Mouse (Mus musculus) liver, adult 2 months (tissue): Measurements from ENCODE around the gene Urah. TPM values are rescaled to one million over a fixed set of nuclear protein-coding genes. Genes with fewer than 3 reads are reported as not detected.

Experiments used
- DNase-seq: peaks from one replicate; pipeline ENCODE4 v3.0.0-alpha.2; 2011; ENCODE audit warnings: low read depth, low spot score; ENCODE audit errors: extremely low read depth
- H3K27ac ChIP-seq: fragments of 200-500 bp; replicated peaks from 2 replicates; pipeline ENCODE4 v1.5.1; 2012; ENCODE audit warnings: low read depth, mild to moderate bottlenecking, control low read depth, inconsistent platforms, low read length; ENCODE audit not compliant: insufficient read depth
- H3K27me3 ChIP-seq: fragments of 200-500 bp; 2 replicates; pipeline ENCODE4 v1.6.1; 2012; ENCODE audit warnings: mild to moderate bottlenecking, moderate library complexity, low read length, inconsistent platforms; ENCODE audit not compliant: control insufficient read depth, insufficient read depth
- H3K36me3 ChIP-seq: fragments of 200-500 bp; 2 replicates; pipeline ENCODE4 v1.6.1; 2012; ENCODE audit warnings: low read length, inconsistent platforms; ENCODE audit not compliant: control insufficient read depth, insufficient read depth
- H3K4me1 ChIP-seq: fragments of 200-500 bp; 2 replicates; pipeline ENCODE4 v1.6.1; 2011; ENCODE audit warnings: low read length; ENCODE audit not compliant: control insufficient read depth, insufficient read depth
- H3K4me3 ChIP-seq: fragments of 200-500 bp; 2 replicates; pipeline ENCODE4 v1.5.1; 2011; ENCODE audit warnings: low read depth, mild to moderate bottlenecking, control low read depth, low read length, moderate library complexity; ENCODE audit not compliant: insufficient read depth
- H3K79me2 ChIP-seq: fragments of 200-500 bp; 2 replicates; pipeline ENCODE4 v1.6.1; 2012; ENCODE audit warnings: inconsistent platforms, mild to moderate bottlenecking, low read length, moderate library complexity; ENCODE audit not compliant: control insufficient read depth, insufficient read depth
- H3K9ac ChIP-seq: fragments of 200-500 bp; 2 replicates; pipeline ENCODE4 v1.6.1; 2012; ENCODE audit warnings: low read depth, mild to moderate bottlenecking, control low read depth, inconsistent platforms, low read length
- CTCF ChIP-seq: fragments of 200-500 bp; IDR thresholded peaks from 2 replicates; pipeline ENCODE4 v1.5.1; 2011; ENCODE audit warnings: low read depth, low read length, control low read depth
- POLR2A ChIP-seq: fragments of 200-500 bp; IDR thresholded peaks from 2 replicates; pipeline ENCODE4 v1.6.1; 2011; ENCODE audit warnings: low read length, control low read depth; ENCODE audit not compliant: insufficient read depth; ENCODE audit errors: extremely low read depth
- WGBS: fragments of 180-500 bp; shearing (Covaris S2); methylation state at CpG from one replicate; pipeline ENCODE4 v1.1.7; 2018; 5-methylcytosine and 5-hydroxymethylcytosine counted together
- polyA plus RNA-seq: library from polyadenylated mRNA; depleted of rRNA; stranded (reverse); fragments of >200 nt; gene quantifications from 2 replicates; pipeline ENCODE4 v1.2.3, GENCODE M21; 2012
- total RNA-seq: library from RNA; depleted of rRNA; stranded (reverse); fragments of >200 nt; gene quantifications from 2 replicates; pipeline ENCODE4 v1.2.3, GENCODE M21; 2014

Urah gene
- total and polyA plus RNA-seq, 2 experiments = 549 to 1,096 TPM

GRCm38 (mm10) chr7:140843806-140844205 is 9.0 kb downstream of the Urah start:
- Histone ChIP-seq H3K36me3 (0 out of 2 replicates have a peak, but pooled peaks cover 3% of the 10 kb centered on the region), H3K4me1 (peaks cover 3% of the 10 kb centered on the region; the same call in 1 of the 2 replicates), H3K27ac (no peak overlapping the region), H3K9ac (no peak overlapping the region), H3K79me2 (no peaks in the 10 kb centered on the region), H3K27me3 (no peaks in the 10 kb centered on the region), H3K4me3 (no peak overlapping the region)
- WGBS = 77% methylated on average over 7 of the region's 7 CpGs
- TF ChIP-seq CTCF = no peak
- TF ChIP-seq POLR2A = no peak
- DNase-seq = no peak

- Histone ChIP-seq H3K27me3 (no peaks in the 10 kb centered on the region), H3K4me3 (no peak within 1 kb of the TSS), H3K79me2 (no peaks in the 10 kb centered on the region), H3K4me1 (peaks cover 3% of the 10 kb centered on the region; the same call in 1 of the 2 replicates), H3K27ac (no peak within 1 kb of the TSS), H3K36me3 (no peaks in the 10 kb centered on the region), H3K9ac (no peak within 1 kb of the TSS)
- peak; percentile 73 for DNase-seq
- TF ChIP-seq CTCF (peak; percentile 94), POLR2A (no peak)
- 28% methylated on average over 14 of the region's 14 CpGs for WGBS
Measured at GRCm38 (mm10) chr7:140844905-140845665, 10.3 kb downstream of the Urah start, which contains the start of gene Scgb1c1. Gene Scgb1c1, plus strand, starts transcription at chr7:140845547.

- 51% methylated on average over 4 of the region's 4 CpGs for WGBS
- TF ChIP-seq POLR2A (no peak), CTCF (no peak)
- Histone ChIP-seq H3K27ac (no peak overlapping the region), H3K79me2 (no peaks in the 10 kb centered on the region), H3K36me3 (no peaks in the 10 kb centered on the region), H3K27me3 (no peaks in the 10 kb centered on the region), H3K4me1 (peaks cover 7% of the 10 kb centered on the region), H3K9ac (no peak overlapping the region), H3K4me3 (no peak overlapping the region)
- no peak for DNase-seq
Measured at GRCm38 (mm10) chr7:140845683-140846082, 10.9 kb downstream of the Urah start.

- no peak for DNase-seq
- WGBS = 76% methylated on average over 10 of the region's 10 CpGs
Measured at GRCm38 (mm10) chr7:140846676-140847075, 11.9 kb downstream of the Urah start.

GRCm38 (mm10) chr7:140847755-140848580 is 13.2 kb downstream of the Urah start, which contains the start of gene Odf3:
Gene Odf3, plus strand, starts transcription at chr7:140847805.
- Histone ChIP-seq H3K27me3 (no peaks in the 10 kb centered on the region), H3K4me1 (peaks cover 28% of the 10 kb centered on the region), H3K79me2 (peaks cover 6% of the 10 kb centered on the region; the same call in 1 of the 2 replicates), H3K9ac (no peak within 1 kb of the TSS), H3K4me3 (no peak within 1 kb of the TSS), H3K27ac (no peak within 1 kb of the TSS), H3K36me3 (peaks cover 3% of the 10 kb centered on the region; the same call in 1 of the 2 replicates)
- TF ChIP-seq POLR2A (no peak), CTCF (no peak)
- WGBS = 56% methylated on average over 11 of the region's 11 CpGs
- DNase-seq = no peak

More at GRCm38 (mm10) chr7:140846676-140847075, 11.9 kb downstream of the Urah start:
- Histone ChIP-seq H3K27me3 (no peaks in the 10 kb centered on the region), H3K36me3 (no peaks in the 10 kb centered on the region), H3K4me1 (peaks cover 16% of the 10 kb centered on the region), H3K27ac (no peak overlapping the region), H3K9ac (no peak overlapping the region), H3K79me2 (no peaks in the 10 kb centered on the region), H3K4me3 (no peak overlapping the region)
- no peak for TF ChIP-seq CTCF
